Mouse (Mus musculus) intestine, embryonic 16.5 days (tissue): ENCODE results near the gene Snx33. TPM values are rescaled to one million over a fixed set of nuclear protein-coding genes. Genes with fewer than 3 reads are reported as not detected.
"Not testable (repeated sequence)": the region's sequence is repeated elsewhere in the genome, so short reads cannot be mapped to it uniquely, and the experiment has no call there.

Experiments used
- ATAC-seq: fragments of 200-750 bp; cut with Nextera tagmentation; 2 replicates; pipeline ENCODE4 v1.8.0; 2017; ENCODE audit warnings: moderate TSS enrichment, moderate library complexity
- H3K27ac ChIP-seq: fragments of 300-500 bp; sonication (generic); 2 replicates; pipeline ENCODE4 v1.5.1; 2014; ENCODE audit warnings: mild to moderate bottlenecking, low read length
- H3K27me3 ChIP-seq: fragments of 300-500 bp; sonication (generic); replicated peaks from 2 replicates; pipeline ENCODE4 v1.6.1; 2014; ENCODE audit warnings: low read length, control low read depth, mixed read lengths; ENCODE audit not compliant: control insufficient read depth, insufficient read depth
- H3K36me3 ChIP-seq: fragments of 300-500 bp; sonication (generic); 2 replicates; pipeline ENCODE4 v1.6.1; 2014; ENCODE audit warnings: low read length, control low read depth; ENCODE audit not compliant: control insufficient read depth, insufficient read depth
- H3K4me1 ChIP-seq: fragments of 300-500 bp; sonication (generic); 2 replicates; pipeline ENCODE4 v1.6.1; 2014; ENCODE audit warnings: low read length, control low read depth, mixed read lengths; ENCODE audit not compliant: control insufficient read depth, insufficient read depth
- H3K4me2 ChIP-seq: fragments of 300-500 bp; sonication (generic); 2 replicates; pipeline ENCODE4 v1.6.1; 2014; ENCODE audit warnings: low read depth, low read length, control low read depth
- H3K4me3 ChIP-seq: fragments of 300-500 bp; sonication (generic); 2 replicates; pipeline ENCODE4 v1.5.1; 2014; ENCODE audit warnings: mild to moderate bottlenecking, low read length
- H3K9ac ChIP-seq: fragments of 300-500 bp; sonication (generic); 2 replicates; pipeline ENCODE4 v1.6.1; 2014; ENCODE audit warnings: low read depth, low read length
- H3K9me3 ChIP-seq: fragments of 300-500 bp; sonication (generic); 2 replicates; pipeline ENCODE4 v1.6.1; 2016; ENCODE audit warnings: low read length, control low read depth; ENCODE audit not compliant: control insufficient read depth
- WGBS: fragments of 180-500 bp; shearing (Covaris S2); extraction: QIAGEN DNeasy Blood & Tissue Kit; methylation state at CpG from one replicate; pipeline ENCODE4 v1.1.7; 2014; 5-methylcytosine and 5-hydroxymethylcytosine counted together
- polyA plus RNA-seq: library from polyadenylated mRNA; unstranded; fragments of >200 nt; fragmentation: Nextera tagmentation; extraction: Ambion mirVana; gene quantifications from 2 replicates; pipeline ENCODE4 v1.2.1, GENCODE M21; 2015

Gene Snx33
- polyA plus RNA-seq, 1 experiment from 2014 or later, result 5.2 TPM

DNA sequence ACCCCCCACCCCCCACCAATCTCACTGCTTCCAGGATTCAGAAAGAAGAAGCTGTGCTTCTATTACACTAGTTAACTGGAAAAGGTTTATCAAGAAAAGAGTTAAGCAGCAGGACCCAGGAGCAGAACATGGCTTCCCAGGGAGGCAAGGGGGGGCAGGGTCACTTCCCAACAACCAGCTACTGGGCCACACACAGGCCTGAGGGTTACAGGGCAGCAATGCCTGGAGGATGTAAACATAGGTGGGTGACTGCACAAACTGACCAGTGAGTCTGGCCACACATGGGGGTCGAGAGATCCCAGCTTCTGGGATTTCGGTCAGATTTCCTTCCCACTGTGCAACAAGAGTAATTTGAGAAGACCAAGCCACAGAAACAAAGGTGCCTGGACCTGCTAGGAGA, 11.0 kb downstream of the Snx33 start:
- Histone ChIP-seq H3K4me2 (no peak overlapping the region), H3K9me3 (no peaks in the 10 kb centered on the region), H3K27ac (no peak overlapping the region), H3K9ac (no peak overlapping the region), H3K4me1 (no peaks in the 10 kb centered on the region), H3K36me3 (peaks cover 5% of the 10 kb centered on the region; the same call in 1 of the 2 replicates), H3K4me3 (no peak overlapping the region), H3K27me3 (no peaks in the 10 kb centered on the region)
- 71% methylated on average over 2 of the region's 2 CpGs for WGBS
- ATAC-seq, result no peak

GRCm38 (mm10) chr9:56915695-56916410, 12.3 kb downstream of the Snx33 start:
- Histone ChIP-seq H3K4me2 (no peak overlapping the region), H3K36me3 (no peaks in the 10 kb centered on the region), H3K9ac (no peak overlapping the region), H3K27me3 (no peaks in the 10 kb centered on the region), H3K27ac (no peak overlapping the region), H3K4me1 (no peaks in the 10 kb centered on the region), H3K9me3 (no peaks in the 10 kb centered on the region), H3K4me3 (no peak overlapping the region)
- WGBS, result 78% methylated on average over 5 of the region's 5 CpGs
- ATAC-seq, result no peak

- ATAC-seq, result no peak
- H3K9ac ChIP-seq, result no peak overlapping the region
- H3K9me3 ChIP-seq, result no peaks in the 10 kb centered on the region
- no peaks in the 10 kb centered on the region for H3K36me3 ChIP-seq
- no peaks in the 10 kb centered on the region for H3K4me1 ChIP-seq
- H3K4me3 ChIP-seq, result no peak overlapping the region
- H3K4me2 ChIP-seq, result no peak overlapping the region
- no peak overlapping the region for H3K27ac ChIP-seq
- H3K27me3 ChIP-seq, result no peaks in the 10 kb centered on the region
- 78% methylated on average over 1 of the region's 1 CpGs for WGBS
These were observed 13.1 kb downstream of the Snx33 start for GRCm38 (mm10) chr9:56915116-56915515.

DNA sequence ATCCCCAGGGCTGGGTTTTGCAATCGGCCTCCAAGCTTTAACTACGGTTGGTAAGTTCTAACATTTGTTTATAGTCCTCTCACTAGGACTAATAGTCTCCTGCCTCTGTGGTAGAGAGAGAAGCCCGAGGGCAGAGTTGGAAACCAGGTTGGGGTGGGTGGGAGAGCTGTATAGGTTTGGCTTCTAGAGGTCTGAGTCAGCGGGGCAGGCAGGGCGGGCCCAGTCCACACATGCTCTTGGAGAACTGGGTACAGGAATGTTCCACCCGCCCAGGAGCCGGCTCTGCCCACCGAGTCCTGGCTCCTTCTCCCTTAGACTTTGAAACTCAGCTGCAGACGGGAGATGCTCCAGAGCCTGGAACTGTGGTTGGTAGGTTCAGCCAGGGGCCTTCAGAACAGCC, 14.2 kb downstream of the Snx33 start:
- no peaks in the 10 kb centered on the region for H3K27me3 ChIP-seq
- H3K4me1 ChIP-seq, result no peaks in the 10 kb centered on the region
- no peak overlapping the region for H3K4me3 ChIP-seq
- no peak overlapping the region for H3K9ac ChIP-seq
- H3K9me3 ChIP-seq, result no peaks in the 10 kb centered on the region
- no peak overlapping the region for H3K4me2 ChIP-seq
- H3K36me3 ChIP-seq, result no peaks in the 10 kb centered on the region
- no peak overlapping the region for H3K27ac ChIP-seq
- 77% methylated on average over 9 of the region's 9 CpGs for WGBS
- no peak for ATAC-seq

GRCm38 (mm10) chr9:56911017-56911416, 17.2 kb downstream of the Snx33 start:
- Histone ChIP-seq H3K27ac (no peak overlapping the region), H3K9me3 (no peaks in the 10 kb centered on the region), H3K36me3 (no peaks in the 10 kb centered on the region), H3K9ac (no peak overlapping the region), H3K4me3 (no peak overlapping the region), H3K4me2 (no peak overlapping the region), H3K4me1 (no peaks in the 10 kb centered on the region), H3K27me3 (no peaks in the 10 kb centered on the region)
- no peak for ATAC-seq
- 15% methylated on average over 1 of the region's 1 CpGs for WGBS

DNA sequence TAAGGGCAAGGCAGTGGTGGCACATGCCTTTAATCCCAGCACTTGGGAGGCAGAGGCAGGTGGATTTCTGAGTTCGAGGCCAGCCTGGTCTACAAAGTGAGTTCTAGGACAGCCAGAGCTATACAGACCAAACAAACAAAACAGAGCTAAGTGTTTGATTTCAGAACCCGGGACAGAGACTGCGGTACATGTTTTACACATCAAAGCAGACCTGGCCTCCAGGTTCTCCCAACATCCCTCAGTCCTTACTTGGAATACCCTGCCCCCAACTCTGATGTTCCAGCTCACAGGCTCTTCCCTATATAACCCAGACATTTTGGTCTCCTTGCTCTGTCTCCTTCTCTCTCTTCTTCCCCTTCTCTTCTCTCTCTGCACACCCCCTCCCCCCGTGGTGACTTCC, 18.2 kb downstream of the Snx33 start:
- not testable (repeated sequence) for H3K9ac ChIP-seq, H3K4me1 ChIP-seq, H3K4me2 ChIP-seq, H3K27ac ChIP-seq, H3K9me3 ChIP-seq, H3K4me3 ChIP-seq, ATAC-seq, H3K36me3 ChIP-seq, H3K27me3 ChIP-seq
- 42% methylated on average over 4 of the region's 4 CpGs for WGBS

GRCm38 (mm10) chr9:56907549-56907948, 20.6 kb downstream of the Snx33 start:
- H3K27ac ChIP-seq, result no peak overlapping the region
- no peaks in the 10 kb centered on the region for H3K4me1 ChIP-seq
- H3K4me2 ChIP-seq, result no peak overlapping the region
- no peak overlapping the region for H3K4me3 ChIP-seq
- no peaks in the 10 kb centered on the region for H3K36me3 ChIP-seq
- no peaks in the 10 kb centered on the region for H3K9me3 ChIP-seq
- no peaks in the 10 kb centered on the region for H3K27me3 ChIP-seq
- WGBS, result 72% methylated on average over 9 of the region's 9 CpGs
- H3K9ac ChIP-seq, result no peak overlapping the region
- ATAC-seq, result 0 out of 2 replicates have a peak, but pooled peaks have one; percentile 11

DNA sequence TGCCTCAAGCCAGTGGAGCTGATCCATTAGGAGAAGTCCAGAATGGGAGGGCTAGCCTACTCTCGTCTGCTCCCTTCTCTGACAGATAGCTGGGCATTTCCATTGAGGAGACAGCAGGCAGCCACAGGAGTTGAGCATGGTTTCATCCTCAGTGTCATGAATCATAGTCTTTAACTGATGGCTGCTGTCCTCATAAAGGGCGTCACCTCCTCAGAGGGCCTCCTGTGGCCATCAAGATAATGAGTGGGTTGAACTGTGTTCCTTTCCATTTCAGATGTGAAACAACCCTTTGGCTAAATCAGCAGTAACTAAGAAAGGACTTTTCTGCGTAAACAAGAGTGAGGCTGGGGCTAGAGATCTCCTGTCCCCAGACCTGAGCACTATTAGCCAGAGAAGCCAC, 24.5 kb downstream of the Snx33 start:
- Histone ChIP-seq H3K4me1 (peaks cover 7% of the 10 kb centered on the region; the same call in 1 of the 2 replicates), H3K9ac (no peak overlapping the region), H3K4me2 (no peak overlapping the region), H3K9me3 (no peaks in the 10 kb centered on the region), H3K27me3 (no peaks in the 10 kb centered on the region), H3K27ac (no peak overlapping the region), H3K36me3 (no peaks in the 10 kb centered on the region), H3K4me3 (no peak overlapping the region)
- 75% methylated on average over 3 of the region's 3 CpGs for WGBS
- no peak for ATAC-seq

DNA sequence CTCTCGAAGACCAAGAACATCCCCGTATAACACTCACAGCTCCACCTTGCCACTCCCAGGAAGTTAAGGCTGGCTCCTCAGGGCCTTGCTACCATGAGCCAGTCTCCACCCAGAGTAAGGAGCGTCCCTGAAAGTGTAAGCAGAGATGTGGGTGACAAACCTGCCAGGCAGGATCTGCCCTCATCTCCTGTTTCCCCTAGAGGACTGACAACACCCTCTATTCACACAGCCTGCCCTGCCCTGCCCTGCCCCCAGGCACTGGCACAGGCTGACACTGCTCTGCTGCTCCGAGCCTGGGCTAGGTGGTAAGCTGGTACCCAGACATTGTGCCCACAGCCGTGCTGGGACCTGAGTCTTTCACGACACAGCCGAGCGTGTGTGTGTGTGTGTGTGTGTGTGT, 27.0 kb downstream of the Snx33 start:
- Histone ChIP-seq H3K9ac (no peak overlapping the region), H3K4me2 (no peak overlapping the region), H3K4me1 (peaks cover 7% of the 10 kb centered on the region; the same call in 1 of the 2 replicates), H3K4me3 (no peak overlapping the region), H3K27ac (no peak overlapping the region), H3K36me3 (no peaks in the 10 kb centered on the region), H3K27me3 (no peaks in the 10 kb centered on the region), H3K9me3 (no peaks in the 10 kb centered on the region)
- peak; percentile 88 for ATAC-seq
- WGBS, result 41% methylated on average over 8 of the region's 8 CpGs

DNA sequence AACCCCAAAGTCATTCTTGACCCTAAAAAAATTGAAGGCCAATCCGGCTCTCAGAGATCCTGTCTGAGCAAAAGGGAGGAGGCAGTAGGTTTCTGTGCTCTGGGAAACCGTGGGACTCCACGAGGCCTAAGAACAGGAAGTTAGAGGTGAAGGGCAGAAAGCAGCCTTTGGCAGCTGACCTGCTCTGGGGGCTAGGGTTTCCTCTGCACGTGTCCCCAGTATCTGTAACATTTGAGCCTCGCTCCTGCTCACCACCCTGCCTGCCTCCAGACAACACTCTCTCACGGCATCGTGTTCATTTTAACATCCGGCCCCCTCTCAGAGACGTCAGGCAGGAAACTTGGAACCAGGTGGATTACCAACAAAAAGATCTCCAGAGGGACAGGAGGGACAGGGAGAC, 27.6 kb downstream of the Snx33 start:
- 42% methylated on average over 9 of the region's 9 CpGs for WGBS
- Histone ChIP-seq H3K27me3 (no peaks in the 10 kb centered on the region), H3K4me2 (no peak overlapping the region), H3K9ac (no peak overlapping the region), H3K36me3 (no peaks in the 10 kb centered on the region), H3K4me1 (peaks cover 7% of the 10 kb centered on the region; the same call in 1 of the 2 replicates), H3K27ac (no peak overlapping the region), H3K9me3 (no peaks in the 10 kb centered on the region), H3K4me3 (no peak overlapping the region)
- ATAC-seq, result no peak
